Comparison of ENCODE assay signal across 27 mouse cellular contexts in the genomic region with DNA sequence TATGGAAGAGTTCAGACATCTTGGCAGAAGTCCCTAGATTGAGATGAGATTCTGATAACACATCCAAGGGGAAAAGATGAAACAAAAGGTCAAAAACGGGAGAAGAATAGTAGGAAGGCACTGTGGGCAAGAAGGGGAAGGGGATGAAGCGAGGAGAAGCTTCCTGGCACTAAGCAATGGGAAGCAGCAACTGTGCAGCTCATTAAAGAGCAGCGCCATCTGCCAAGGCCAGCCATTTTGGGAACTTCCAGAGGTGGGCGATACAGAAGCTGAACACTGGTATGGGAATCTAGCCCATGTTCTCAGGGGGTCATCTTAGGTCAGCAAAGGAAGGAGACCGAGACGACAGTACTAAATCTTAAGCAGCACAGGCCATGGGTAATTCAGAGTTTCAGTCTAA. TPM values are rescaled to one million over a fixed set of nuclear protein-coding genes. Genes with fewer than 3 reads are reported as not detected.
DNase-seq lines count a peak whose midpoint lies in the region; ATAC-seq lines count a peak whose summit lies in the region.
"Had no signal": no experiment of that assay in that cellular context is flagged by ENCODE, and none has a peak within 500 bp of the region (broad histone marks: within the 10 kb centered on the region; RNA-seq: fewer than 3 reads in every experiment).

No protein-coding gene starts in this region.

- H3K4me2 ChIP-seq in intestine, embryonic 14.5 days (ENCODE audit: low read length): no peak overlapping the region
- H3K4me2 ChIP-seq in intestine, embryonic 16.5 days (ENCODE audit: low read depth, low read length): no peak overlapping the region
- H3K4me2 ChIP-seq: embryonic facial prominence, embryonic 12.5 days; forebrain, embryonic 12.5 days; heart, embryonic 15.5 days; hindbrain, embryonic 14.5 days; neural tube, embryonic 12.5 days had no signal

- 80% methylated on average over 6 of the region's 6 CpGs for WGBS in intestine, embryonic 14.5 days
- WGBS in intestine, embryonic 16.5 days: 73% methylated on average over 6 of the region's 6 CpGs

- no peak for ATAC-seq in intestine, embryonic 14.5 days (replicated peaks; ENCODE audit: low FRiP score, low TSS enrichment, low read depth)
- ATAC-seq in intestine, embryonic 16.5 days: no peak
- ATAC-seq: inflammation-experienced regulatory T-cells, adult 6 months had no signal

- no peaks in the 10 kb centered on the region for H3K27me3 ChIP-seq in intestine, embryonic 14.5 days (replicated peaks; ENCODE audit: control insufficient read depth, insufficient read depth, low read length)
- no peaks in the 10 kb centered on the region for H3K27me3 ChIP-seq in intestine, embryonic 16.5 days (replicated peaks; ENCODE audit: control insufficient read depth, insufficient read depth, low read length)
- H3K27me3 ChIP-seq: heart, embryonic 15.5 days; neural tube, embryonic 12.5 days had no signal

- peak; percentile 40 for DNase-seq in intestine, embryonic 14.5 days (ENCODE audit: low spot score)
- peak; percentile 18 for DNase-seq in layer of hippocampus, adult 9-11 months
- no peak for DNase-seq in layer of hippocampus, postnatal 10 days (ENCODE audit: low spot score in 2 of 2)
- peak; percentile 41 to 49 for DNase-seq in right cerebral cortex, postnatal 10 days (ENCODE audit: low spot score in 2 of 2)
- DNase-seq in right cerebral cortex, postnatal 4 days: no peak
- no peak for DNase-seq in urinary bladder, postnatal 10 days (ENCODE audit: low spot score)
- DNase-seq: adrenal gland, adult 2 months; cerebellum, adult 18-20 months; cerebellum, postnatal 25 days; gastrocnemius, postnatal 14 days; heart, postnatal 4 days; liver; lung, postnatal 4 days; midbrain, embryonic 14.5 days; thymus, adult 2 months; thymus, postnatal 4 days had no signal

- no peaks in the 10 kb centered on the region for H3K36me3 ChIP-seq in intestine, embryonic 14.5 days (ENCODE audit: control insufficient read depth, insufficient read depth, low read length)
- H3K36me3 ChIP-seq in intestine, embryonic 16.5 days (ENCODE audit: control insufficient read depth, insufficient read depth, low read length): no peaks in the 10 kb centered on the region
- H3K36me3 ChIP-seq: embryonic facial prominence, embryonic 12.5 days; forebrain, embryonic 12.5 days; heart, embryonic 15.5 days; limb, embryonic 10.5 days; neural tube, embryonic 12.5 days had no signal

- no peak overlapping the region for H3K27ac ChIP-seq in intestine, embryonic 14.5 days (ENCODE audit: low read depth)
- H3K27ac ChIP-seq in intestine, embryonic 16.5 days (ENCODE audit: low read length): no peak overlapping the region
- H3K27ac ChIP-seq: embryonic facial prominence, embryonic 12.5 days; forebrain, embryonic 12.5 days; heart, embryonic 15.5 days; hindbrain, embryonic 14.5 days; limb, embryonic 10.5 days; neural tube, embryonic 12.5 days had no signal

- peaks cover 21% of the 10 kb centered on the region for H3K4me1 ChIP-seq in intestine, embryonic 14.5 days (replicated peaks; ENCODE audit: control insufficient read depth, insufficient read depth, low read length)
- peaks cover 11% of the 10 kb centered on the region for H3K4me1 ChIP-seq in intestine, embryonic 16.5 days (ENCODE audit: control insufficient read depth, insufficient read depth, low read length)
- H3K4me1 ChIP-seq: neural tube, embryonic 12.5 days had no signal

- H3K4me3 ChIP-seq in intestine, embryonic 14.5 days (ENCODE audit: low read depth, low read length): no peak overlapping the region
- H3K4me3 ChIP-seq in intestine, embryonic 16.5 days (ENCODE audit: low read length): no peak overlapping the region
- H3K4me3 ChIP-seq: embryonic facial prominence, embryonic 12.5 days; erythroblast, embryonic 14.5 days; forebrain, embryonic 12.5 days; heart, embryonic 15.5 days; limb, embryonic 10.5 days; neural tube, embryonic 12.5 days had no signal

- H3K9ac ChIP-seq in intestine, embryonic 14.5 days (ENCODE audit: low read length): no peak overlapping the region
- H3K9ac ChIP-seq in intestine, embryonic 16.5 days (ENCODE audit: low read depth, low read length): no peak overlapping the region
- H3K9ac ChIP-seq: embryonic facial prominence, embryonic 12.5 days; forebrain, embryonic 12.5 days; heart, embryonic 15.5 days; hindbrain, embryonic 14.5 days; neural tube, embryonic 12.5 days had no signal

- H3K9me3 ChIP-seq in intestine, embryonic 14.5 days (ENCODE audit: control insufficient read depth, low read length): no peaks in the 10 kb centered on the region
- H3K9me3 ChIP-seq in intestine, embryonic 16.5 days (ENCODE audit: control insufficient read depth, low read length): no peaks in the 10 kb centered on the region
- H3K9me3 ChIP-seq: embryonic facial prominence, embryonic 12.5 days; forebrain, embryonic 12.5 days; heart, embryonic 15.5 days; limb, embryonic 10.5 days; neural tube, embryonic 12.5 days had no signal

RNA-seq across cellular contexts. Expression of gene Igfbp7, which starts 44.2 kb away (rescaled TPM):
- polyA plus RNA-seq in intestine, embryonic 14.5 days (2014; fragmentation: Nextera tagmentation; extraction: Ambion mirVana): 52.4 and 57.9 TPM in 2 replicates
- 85.2 and 109 TPM in 2 replicates for polyA plus RNA-seq in intestine, embryonic 16.5 days (2015; fragmentation: Nextera tagmentation; extraction: Ambion mirVana)
- 10 to 100 TPM; 52.5 to 60.3 TPM for total RNA-seq in layer of hippocampus, postnatal 10 days (2021)
- total RNA-seq: megakaryocyte-erythroid progenitor cell, adult 5-6 weeks; MEL had no signal

RNA-seq across cellular contexts. Expression of gene Polr2b, which starts 53.7 kb away (rescaled TPM):
- 59.8 and 67.5 TPM in 2 replicates for polyA plus RNA-seq in intestine, embryonic 14.5 days (2014; fragmentation: Nextera tagmentation; extraction: Ambion mirVana)
- polyA plus RNA-seq in intestine, embryonic 16.5 days (2015; fragmentation: Nextera tagmentation; extraction: Ambion mirVana): 43.4 and 44.0 TPM in 2 replicates
- 10 to 100 TPM; 51.8 to 54.2 TPM for total RNA-seq in layer of hippocampus, postnatal 10 days (2021)

RNA-seq across cellular contexts. Expression of gene Noa1, which starts 53.8 kb away (rescaled TPM):
- 30.3 and 30.4 TPM in 2 replicates for polyA plus RNA-seq in intestine, embryonic 14.5 days (2014; fragmentation: Nextera tagmentation; extraction: Ambion mirVana)
- polyA plus RNA-seq in intestine, embryonic 16.5 days (2015; fragmentation: Nextera tagmentation; extraction: Ambion mirVana): 30.9 and 32.6 TPM in 2 replicates
- 10 to 100 TPM; 24.3 to 29.0 TPM for total RNA-seq in layer of hippocampus, postnatal 10 days (2021)

Comparison
In these comparisons a context has a peak if more than half of its experiments do, and no peak if none do; other contexts are left out.
1. DNase-seq: peak in intestine, embryonic 14.5 days (single experiment), layer of hippocampus, adult 9-11 months (single experiment) and right cerebral cortex, postnatal 10 days (2 of 2); none in layer of hippocampus, postnatal 10 days (0 of 2), right cerebral cortex, postnatal 4 days (single experiment) and urinary bladder, postnatal 10 days (single experiment).